Comparison of ENCODE assay signal across 10 mouse cellular contexts in genomic region chr15:27851312-27851711, GRCm38 (mm10).
DNase-seq lines count a peak whose midpoint lies in the region; ATAC-seq and TF ChIP-seq lines count a peak whose summit lies in the region.
"Had no signal": no experiment of that assay in that cellular context is flagged by ENCODE, and none has a peak within 500 bp of the region (broad histone marks: within the 10 kb centered on the region; RNA-seq: fewer than 3 reads in every experiment).

No protein-coding gene starts in this region.

- H3K36me3 ChIP-seq in forebrain, postnatal 0 days (ENCODE audit: insufficient read depth), result peaks cover 80% of the 10 kb centered on the region
- H3K36me3 ChIP-seq in forebrain, embryonic 11.5 days (ENCODE audit: control insufficient read depth, insufficient read depth, low read length), result peaks cover 15% of the 10 kb centered on the region; the same call in 1 of the 2 replicates

- H3K27ac ChIP-seq in forebrain, postnatal 0 days (ENCODE audit: low read depth, low read length), result no peak overlapping the region
- H3K27ac ChIP-seq in forebrain, embryonic 11.5 days (ENCODE audit: low read depth, low read length), result no peak overlapping the region
- H3K27ac ChIP-seq: liver, embryonic 14.5 days had no signal

- no peak overlapping the region for H3K9ac ChIP-seq in forebrain, postnatal 0 days
- H3K9ac ChIP-seq in forebrain, embryonic 11.5 days (ENCODE audit: low read length), result no peak overlapping the region
- H3K9ac ChIP-seq: liver, embryonic 14.5 days had no signal

- 81% methylated on average over 6 of the region's 6 CpGs for WGBS in forebrain, postnatal 0 days
- 83% methylated on average over 6 of the region's 6 CpGs for WGBS in forebrain, embryonic 11.5 days

- H3K27me3 ChIP-seq in forebrain, postnatal 0 days (ENCODE audit: insufficient read depth, low read length), result no peaks in the 10 kb centered on the region
- no peaks in the 10 kb centered on the region for H3K27me3 ChIP-seq in forebrain, embryonic 11.5 days (ENCODE audit: control insufficient read depth, insufficient read depth, low read length)

- H3K9me3 ChIP-seq in forebrain, postnatal 0 days (ENCODE audit: low read length), result no peaks in the 10 kb centered on the region
- no peaks in the 10 kb centered on the region for H3K9me3 ChIP-seq in forebrain, embryonic 11.5 days (ENCODE audit: control insufficient read depth, low read length)

- DNase-seq in forebrain, postnatal 0 days, result peak; percentile 41
- no peak for DNase-seq in forebrain, embryonic 11.5 days (ENCODE audit: low spot score)
- peak; percentile 15 for DNase-seq in lung, postnatal 10 days
- no peak for DNase-seq in lung, postnatal 25 days (ENCODE audit: low spot score)
- DNase-seq in ZHBTc4 (ENCODE audit: low read depth, low spot score), result peak; percentile 52
- DNase-seq in mesoderm, embryonic 11.5 days (ENCODE audit: low read depth, low spot score), result peak; percentile 10
- no peak for DNase-seq in adrenal gland, adult 8-10 months
- DNase-seq in layer of hippocampus, postnatal 25 days (ENCODE audit: extremely low spot score in 1 of 2, low spot score in 1 of 2), result no peak

- no peak for ATAC-seq in forebrain, postnatal 0 days
- no peak for ATAC-seq in forebrain, embryonic 11.5 days (replicated peaks; ENCODE audit: low FRiP score)

- no peaks in the 10 kb centered on the region for H3K4me1 ChIP-seq in forebrain, postnatal 0 days (ENCODE audit: insufficient read depth)
- no peaks in the 10 kb centered on the region for H3K4me1 ChIP-seq in forebrain, embryonic 11.5 days (replicated peaks; ENCODE audit: control insufficient read depth, insufficient read depth, low read length)

- H3K4me2 ChIP-seq in forebrain, postnatal 0 days (ENCODE audit: low read depth), result no peak overlapping the region
- H3K4me2 ChIP-seq in forebrain, embryonic 11.5 days (ENCODE audit: low read depth, low read length, severe bottlenecking), result no peak overlapping the region

- TF ChIP-seq CTCF in forebrain, postnatal 0 days (IDR thresholded peaks at IDR 0.05; ENCODE audit: low read depth), result peak; percentile 37

- no peak overlapping the region for H3K4me3 ChIP-seq in forebrain, postnatal 0 days (ENCODE audit: low read depth, low read length)
- H3K4me3 ChIP-seq in forebrain, embryonic 11.5 days (ENCODE audit: low read depth, low read length), result no peak overlapping the region
- H3K4me3 ChIP-seq: myocyte had no signal

Comparison
In these comparisons a context has a peak if more than half of its experiments do, and no peak if none do; other contexts are left out.
1. DNase-seq: peak in forebrain, postnatal 0 days (single experiment), lung, postnatal 10 days (single experiment), ZHBTc4 (single experiment) and mesoderm, embryonic 11.5 days (single experiment); none in forebrain, embryonic 11.5 days (single experiment), lung, postnatal 25 days (single experiment), adrenal gland, adult 8-10 months (single experiment) and layer of hippocampus, postnatal 25 days (0 of 2).